Mouse (Mus musculus) CH12.LX (cell line): ENCODE results near the gene Ggt7. TPM values are rescaled to one million over a fixed set of nuclear protein-coding genes. Genes with fewer than 3 reads are reported as not detected.

Experiments used
- DNase-seq: peaks from one replicate; pipeline ENCODE4 v3.0.0-alpha.2; 2013; ENCODE audit errors: extremely low read depth
- H3K27ac ChIP-seq: 2 replicates; pipeline ENCODE4 v1.5.1; 2012; ENCODE audit warnings: low read depth, mild to moderate bottlenecking, control low read depth, moderate library complexity; ENCODE audit not compliant: insufficient read depth
- H3K27me3 ChIP-seq: replicated peaks from 2 replicates; pipeline ENCODE3; 2012; ENCODE audit warnings: inconsistent platforms
- H3K36me3 ChIP-seq, 2 experiments: replicated peaks in 1 of 2; 2 replicates each; pipeline versions ENCODE3 to v1.6.1; 2012; ENCODE audit warnings: inconsistent platforms in 1 of 2, low read length in 1 of 2, mild to moderate bottlenecking in 1 of 2, mixed read lengths in 1 of 2, moderate library complexity in 1 of 2; ENCODE audit not compliant: control insufficient read depth in 1 of 2, insufficient read depth in 1 of 2
- H3K4me1 ChIP-seq, 2 experiments: 2 replicates each; pipeline ENCODE4 v1.6.1; 2012; ENCODE audit warnings: inconsistent platforms in 1 of 2, moderate library complexity in 1 of 2; ENCODE audit not compliant: insufficient read depth in 2 of 2, control insufficient read depth in 1 of 2
- H3K4me2 ChIP-seq: 2 replicates; pipeline ENCODE4 v1.6.1; 2012; ENCODE audit warnings: low read depth, mild to moderate bottlenecking, control low read depth; ENCODE audit not compliant: poor library complexity, insufficient read depth, severe bottlenecking
- H3K4me3 ChIP-seq, 3 experiments: fragments of 150-350 bp in 1 of 3; sonication (generic) in 1 of 3; replicated peaks in 1 of 3; 2 replicates each; pipeline versions ENCODE3 to v1.5.1; 2011 to 2012; ENCODE audit warnings: low read depth in 2 of 3, low read length in 2 of 3, mild to moderate bottlenecking in 2 of 3, moderate library complexity in 2 of 3, control low read depth in 1 of 3, improper control_type of control experiment in 1 of 3, inconsistent platforms in 1 of 3, mixed read lengths in 1 of 3; ENCODE audit not compliant: poor library complexity in 1 of 3
- H3K79me2 ChIP-seq: replicated peaks from 2 replicates; pipeline ENCODE4 v1.6.1; 2012; ENCODE audit warnings: mild to moderate bottlenecking, moderate library complexity; ENCODE audit not compliant: control insufficient read depth, poor library complexity, insufficient read depth, severe bottlenecking; ENCODE audit errors: extremely low read depth
- H3K9ac ChIP-seq: 2 replicates; pipeline ENCODE4 v1.6.1; 2012; ENCODE audit warnings: low read depth, mild to moderate bottlenecking, control low read depth, moderate library complexity; ENCODE audit not compliant: insufficient read depth
- H3K9me3 ChIP-seq: replicated peaks from 2 replicates; pipeline ENCODE3; 2012; ENCODE audit warnings: low read length, inconsistent platforms, mixed read lengths
- CHD1 ChIP-seq: IDR thresholded peaks from 2 replicates; pipeline ENCODE4 v1.6.1; 2012; ENCODE audit warnings: low read depth, low read length, improper control_type of control experiment, inconsistent platforms
- CTCF ChIP-seq, 2 experiments: IDR thresholded peaks in 1 of 2; conservative IDR thresholded peaks in 1 of 2; 2 replicates each; pipeline ENCODE4 v1.5.1; 2011 to 2012; ENCODE audit warnings: low read depth in 2 of 2, low read length in 2 of 2, improper control_type of control experiment in 1 of 2, inconsistent platforms in 1 of 2, mild to moderate bottlenecking in 1 of 2, moderate library complexity in 1 of 2
- ELF1 ChIP-seq: IDR thresholded peaks from 2 replicates; pipeline ENCODE4 v1.6.1; 2014; ENCODE audit warnings: low read depth, mild to moderate bottlenecking, inconsistent platforms, low read length, improper control_type of control experiment
- EP300 ChIP-seq: IDR thresholded peaks from 2 replicates; pipeline ENCODE4 v1.6.1; 2011; ENCODE audit warnings: low read length, improper control_type of control experiment
- ETS1 ChIP-seq: conservative IDR thresholded peaks from 2 replicates; pipeline ENCODE4 v1.6.1; 2012; ENCODE audit warnings: low read depth, mild to moderate bottlenecking, inconsistent platforms, low read length, improper control_type of control experiment, moderate library complexity
- HCFC1 ChIP-seq: IDR thresholded peaks from 2 replicates; pipeline ENCODE4 v1.6.1; 2012; ENCODE audit warnings: low read depth, mild to moderate bottlenecking, inconsistent platforms, low read length, improper control_type of control experiment
- JUND ChIP-seq: conservative IDR thresholded peaks from 2 replicates; pipeline ENCODE4 v1.6.1; 2011; ENCODE audit warnings: low read depth, low read length, improper control_type of control experiment
- KAT2A ChIP-seq: IDR thresholded peaks from 2 replicates; pipeline ENCODE4 v1.6.1; 2012; ENCODE audit warnings: low read length, improper control_type of control experiment, inconsistent platforms; ENCODE audit not compliant: insufficient replicate concordance
- MAFK ChIP-seq: IDR thresholded peaks from 2 replicates; pipeline ENCODE4 v1.6.1; 2011; ENCODE audit warnings: low read length, improper control_type of control experiment; ENCODE audit not compliant: insufficient replicate concordance
- MAX ChIP-seq: IDR thresholded peaks from 2 replicates; pipeline ENCODE4 v1.6.1; 2011; ENCODE audit warnings: low read length, improper control_type of control experiment
- MYC ChIP-seq: IDR thresholded peaks from 2 replicates; pipeline ENCODE4 v1.6.1; 2011; ENCODE audit warnings: low read depth, mild to moderate bottlenecking, improper control_type of control experiment, low read length
- NELFE ChIP-seq: IDR thresholded peaks from 2 replicates; pipeline ENCODE4 v1.6.1; 2011; ENCODE audit warnings: low read depth, low read length, improper control_type of control experiment
- NRF1 ChIP-seq: IDR thresholded peaks from 2 replicates; pipeline ENCODE4 v1.6.1; 2014; ENCODE audit warnings: low read depth, mild to moderate bottlenecking, inconsistent platforms, low read length, improper control_type of control experiment, moderate library complexity
- PAX5 ChIP-seq: IDR thresholded peaks from 2 replicates; pipeline ENCODE4 v1.6.1; 2012; ENCODE audit warnings: low read length, inconsistent platforms, mixed read lengths
- POLR2A ChIP-seq: IDR thresholded peaks from 2 replicates; pipeline ENCODE4 v1.6.1; 2011; ENCODE audit warnings: low read depth, mild to moderate bottlenecking, improper control_type of control experiment, low read length
- POLR2AphosphoS2 ChIP-seq: IDR thresholded peaks from 2 replicates; pipeline ENCODE4 v1.6.1; 2011; ENCODE audit warnings: low read depth, low read length, improper control_type of control experiment
- RAD21 ChIP-seq: IDR thresholded peaks from 2 replicates; pipeline ENCODE4 v1.6.1; 2011; ENCODE audit warnings: low read depth, mild to moderate bottlenecking, low read length, improper control_type of control experiment, moderate library complexity
- SMC3 ChIP-seq: IDR thresholded peaks from 2 replicates; pipeline ENCODE4 v1.6.1; 2011; ENCODE audit warnings: low read depth, low read length, improper control_type of control experiment
- TCF12 ChIP-seq: IDR thresholded peaks from 2 replicates; pipeline ENCODE4 v1.6.1; 2014; ENCODE audit warnings: low read depth, mild to moderate bottlenecking, inconsistent platforms, low read length, improper control_type of control experiment
- USF1 ChIP-seq: IDR thresholded peaks from 2 replicates; pipeline ENCODE4 v1.6.1; 2014; ENCODE audit warnings: low read depth, mild to moderate bottlenecking, inconsistent platforms, low read length, improper control_type of control experiment
- ZKSCAN1 ChIP-seq: IDR thresholded peaks from 2 replicates; pipeline ENCODE4 v1.6.1; 2012; ENCODE audit warnings: low read depth, inconsistent platforms, low read length, improper control_type of control experiment, borderline replicate concordance
- ZMIZ1 ChIP-seq: IDR thresholded peaks from 2 replicates; pipeline ENCODE4 v1.6.1; 2012; ENCODE audit warnings: low read depth, mild to moderate bottlenecking, inconsistent platforms, low read length, improper control_type of control experiment
- dilution Hi-C: fragments of 300-500 bp; cut with MboI; formaldehyde crosslinking; loops from 2 replicates; pipeline ENCODE4 v1.14.3; 2020; ENCODE audit warnings: low sequenced_read_pairs; ENCODE audit not compliant: extremely low pct_unique_long_range_greater_than_20kb, extremely low pct_ligation_motif_present
- in situ Hi-C: fragments of 300-500 bp; cut with MboI; formaldehyde crosslinking; loops from 3 replicates; pipeline ENCODE4 v1.14.3; 2019; ENCODE audit warnings: low sequenced_read_pairs, low pct_ligation_motif_present, low pct_unique_long_range_greater_than_20kb, mixed read lengths
- polyA plus RNA-seq: library from polyadenylated mRNA; unstranded; fragments of >175 nt; gene quantifications from 2 replicates; pipeline ENCODE4 v1.2.1, GENCODE M21; 2012; ENCODE audit warnings: low read depth; ENCODE audit not compliant: insufficient read length
- total RNA-seq, 2 experiments: library from RNA; depleted of rRNA; stranded (reverse); fragments of 300-350 nt in 1 of 2; fragments of >200 nt in 1 of 2; gene quantifications; 2 replicates each; pipeline ENCODE4 v1.2.3; 2012 to 2014

Ggt7 gene
- total and polyA plus RNA-seq, 3 experiments: 1.7 to 16.5 (median 2.9) TPM

GRCm38 (mm10) chr2:155466861-155467260, 51.2 kb downstream of the Ggt7 start:
- TF ChIP-seq MAFK (no peak), NELFE (no peak), HCFC1 (no peak), ZKSCAN1 (no peak), MYC (no peak), USF1 (no peak), KAT2A (no peak), CTCF (conservative IDR thresholded peaks at IDR 0.05 in 1 of 2, IDR thresholded peaks at IDR 0.05 in 1 of 2; ENCODE audit: low read depth in 2 of 2, low read length in 2 of 2) (no peak), CHD1 (no peak), TCF12 (no peak), ZMIZ1 (no peak), SMC3 (no peak), POLR2A (no peak), EP300 (no peak), RAD21 (no peak)
- TF ChIP-seq, all 38 proteins: peak for 0
- dilution Hi-C loops: no loop called here

GRCm38 (mm10) chr2:155453591-155453990, 64.4 kb downstream of the Ggt7 start:
- no peaks in the 10 kb centered on the region for H3K9me3 ChIP-seq
- no peak for DNase-seq
- no peak overlapping the region for H3K9ac ChIP-seq
- no peak overlapping the region for H3K4me3 ChIP-seq
- peaks cover 2% of the 10 kb centered on the region; the same call in 1 of the 2 replicates for H3K79me2 ChIP-seq
- H3K4me1 ChIP-seq: no peaks in the 10 kb centered on the region
- H3K36me3 ChIP-seq: peaks cover 0 to 18% of the 10 kb centered on the region in 2 experiments
- H3K27ac ChIP-seq: no peak overlapping the region
- dilution Hi-C loops: no loop called here
- H3K4me2 ChIP-seq: no peak overlapping the region
- TF ChIP-seq MYC (no peak), POLR2A (no peak), NRF1 (no peak), HCFC1 (no peak), USF1 (no peak), KAT2A (no peak), POLR2AphosphoS2 (no peak), ETS1 (no peak), MAX (no peak), PAX5 (no peak), NELFE (no peak), ELF1 (no peak), JUND (no peak)
- in situ Hi-C loops: no loop called here
- no peaks in the 10 kb centered on the region for H3K27me3 ChIP-seq

More at GRCm38 (mm10) chr2:155466861-155467260, 51.2 kb downstream of the Ggt7 start:
- peaks cover 38% of the 10 kb centered on the region for H3K79me2 ChIP-seq
- peaks cover 0 to 14% of the 10 kb centered on the region in 2 experiments for H3K36me3 ChIP-seq
- H3K4me1 ChIP-seq: peaks cover 0 to 6% of the 10 kb centered on the region in 2 experiments; a peak in 2 of 4 replicates
- no peak overlapping the region for H3K4me2 ChIP-seq
- no peak for DNase-seq
- H3K9me3 ChIP-seq: no peaks in the 10 kb centered on the region
- no peak overlapping the region for H3K4me3 ChIP-seq
- H3K27me3 ChIP-seq: no peaks in the 10 kb centered on the region
- in situ Hi-C loops: no loop called here
- no peak overlapping the region for H3K27ac ChIP-seq
- no peak overlapping the region for H3K9ac ChIP-seq
